Mouse (Mus musculus) kidney, embryonic 14.5 days (tissue): Measurements from ENCODE around the gene Pih1d1. TPM values are rescaled to one million over a fixed set of nuclear protein-coding genes. Genes with fewer than 3 reads are reported as not detected.
A peak's percentile ranks its signal among the peaks of the same experiment; 100 is the strongest.

Experiments used
- ATAC-seq: fragments of 200-750 bp; cut with Nextera tagmentation; 2 replicates; pipeline ENCODE4 v1.8.0; 2017; ENCODE audit warnings: moderate number of reproducible peaks, mild to moderate bottlenecking, moderate TSS enrichment, moderate library complexity; ENCODE audit not compliant: low FRiP score, low TSS enrichment
- H3K27ac ChIP-seq: fragments of 300-500 bp; sonication (generic); 2 replicates; pipeline ENCODE4 v1.5.1; 2014; ENCODE audit warnings: low read depth, mild to moderate bottlenecking, low read length, moderate library complexity, mixed read lengths
- H3K27me3 ChIP-seq: fragments of 300-500 bp; sonication (generic); 2 replicates; pipeline ENCODE4 v1.6.1; 2014; ENCODE audit warnings: mild to moderate bottlenecking, low read length; ENCODE audit not compliant: control insufficient read depth, insufficient read depth
- H3K36me3 ChIP-seq: fragments of 300-500 bp; sonication (generic); 2 replicates; pipeline ENCODE4 v1.6.1; 2014; ENCODE audit warnings: low read length, mixed read lengths; ENCODE audit not compliant: control insufficient read depth, insufficient read depth
- H3K4me1 ChIP-seq: fragments of 300-500 bp; sonication (generic); 2 replicates; pipeline ENCODE4 v1.6.1; 2014; ENCODE audit warnings: low read length, mixed read lengths; ENCODE audit not compliant: control insufficient read depth, insufficient read depth
- H3K4me2 ChIP-seq: fragments of 300-500 bp; sonication (generic); replicated peaks from 2 replicates; pipeline ENCODE4 v1.6.1; 2014; ENCODE audit warnings: low read depth, mild to moderate bottlenecking, low read length
- H3K4me3 ChIP-seq: fragments of 300-500 bp; sonication (generic); 2 replicates; pipeline ENCODE4 v1.5.1; 2014; ENCODE audit warnings: mild to moderate bottlenecking, low read length
- H3K9ac ChIP-seq: fragments of 300-500 bp; sonication (generic); 2 replicates; pipeline ENCODE4 v1.6.1; 2014; ENCODE audit warnings: low read depth, mild to moderate bottlenecking, low read length, moderate library complexity
- H3K9me3 ChIP-seq: fragments of 300-500 bp; sonication (generic); 2 replicates; pipeline ENCODE4 v1.6.1; 2016; ENCODE audit warnings: low read length; ENCODE audit not compliant: control insufficient read depth
- WGBS: fragments of 180-500 bp; shearing (Covaris S2); extraction: QIAGEN DNeasy Blood & Tissue Kit; methylation state at CpG from one replicate; pipeline ENCODE4 v1.1.7; 2014; 5-methylcytosine and 5-hydroxymethylcytosine counted together
- polyA plus RNA-seq: library from polyadenylated mRNA; unstranded; fragments of >200 nt; fragmentation: Nextera tagmentation; extraction: Ambion mirVana; gene quantifications from 2 replicates; pipeline ENCODE4 v1.2.1, GENCODE M21; 2014

Pih1d1 gene
- polyA plus RNA-seq, 1 experiment from 2014 or later, result 110 TPM

DNA sequence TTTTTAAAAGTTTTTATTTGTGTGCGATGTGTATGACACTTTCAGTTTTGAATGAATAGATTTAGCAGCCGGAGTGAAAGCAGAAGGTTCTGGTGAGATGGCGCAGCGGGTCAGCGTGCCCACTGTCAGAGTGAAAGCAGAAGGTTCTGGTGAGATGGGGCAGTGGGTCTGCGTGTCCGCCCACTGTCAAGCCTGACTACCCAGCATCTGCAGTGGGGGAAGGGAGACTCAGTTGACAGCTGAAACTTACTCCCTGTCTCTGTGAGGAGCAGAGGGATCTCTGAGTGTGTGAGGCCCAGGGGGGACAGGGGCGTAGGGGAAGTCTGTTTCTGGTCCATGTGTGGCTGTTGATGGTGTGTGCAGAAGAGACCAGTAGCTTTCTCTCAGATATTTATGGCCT is 36.5 kb upstream of the Pih1d1 start:
- Histone ChIP-seq H3K9me3 (no peaks in the 10 kb centered on the region), H3K27ac (peak overlapping the region; percentile 37; the same call in 1 of the 2 replicates), H3K36me3 (peaks cover 35% of the 10 kb centered on the region), H3K9ac (no peak overlapping the region), H3K4me1 (peaks cover 7% of the 10 kb centered on the region; the same call in 1 of the 2 replicates), H3K4me2 (no peak overlapping the region), H3K4me3 (no peak overlapping the region), H3K27me3 (no peaks in the 10 kb centered on the region)
- 0 out of 2 replicates have a peak, but pooled peaks have one; percentile 11 for ATAC-seq
- 62% methylated on average over 8 of the region's 8 CpGs for WGBS

GRCm38 (mm10) chr7:45118336-45118735 is 35.8 kb upstream of the Pih1d1 start:
- 81% methylated on average over 6 of the region's 6 CpGs for WGBS
- no peak overlapping the region for H3K9ac ChIP-seq
- H3K4me3 ChIP-seq, result no peak overlapping the region
- no peak for ATAC-seq
- H3K27ac ChIP-seq, result peak overlapping the region; percentile 37; the same call in 1 of the 2 replicates
- H3K4me1 ChIP-seq, result peaks cover 15% of the 10 kb centered on the region
- no peak overlapping the region for H3K4me2 ChIP-seq
- H3K9me3 ChIP-seq, result no peaks in the 10 kb centered on the region
- no peaks in the 10 kb centered on the region for H3K27me3 ChIP-seq
- H3K36me3 ChIP-seq, result peaks cover 42% of the 10 kb centered on the region

DNA sequence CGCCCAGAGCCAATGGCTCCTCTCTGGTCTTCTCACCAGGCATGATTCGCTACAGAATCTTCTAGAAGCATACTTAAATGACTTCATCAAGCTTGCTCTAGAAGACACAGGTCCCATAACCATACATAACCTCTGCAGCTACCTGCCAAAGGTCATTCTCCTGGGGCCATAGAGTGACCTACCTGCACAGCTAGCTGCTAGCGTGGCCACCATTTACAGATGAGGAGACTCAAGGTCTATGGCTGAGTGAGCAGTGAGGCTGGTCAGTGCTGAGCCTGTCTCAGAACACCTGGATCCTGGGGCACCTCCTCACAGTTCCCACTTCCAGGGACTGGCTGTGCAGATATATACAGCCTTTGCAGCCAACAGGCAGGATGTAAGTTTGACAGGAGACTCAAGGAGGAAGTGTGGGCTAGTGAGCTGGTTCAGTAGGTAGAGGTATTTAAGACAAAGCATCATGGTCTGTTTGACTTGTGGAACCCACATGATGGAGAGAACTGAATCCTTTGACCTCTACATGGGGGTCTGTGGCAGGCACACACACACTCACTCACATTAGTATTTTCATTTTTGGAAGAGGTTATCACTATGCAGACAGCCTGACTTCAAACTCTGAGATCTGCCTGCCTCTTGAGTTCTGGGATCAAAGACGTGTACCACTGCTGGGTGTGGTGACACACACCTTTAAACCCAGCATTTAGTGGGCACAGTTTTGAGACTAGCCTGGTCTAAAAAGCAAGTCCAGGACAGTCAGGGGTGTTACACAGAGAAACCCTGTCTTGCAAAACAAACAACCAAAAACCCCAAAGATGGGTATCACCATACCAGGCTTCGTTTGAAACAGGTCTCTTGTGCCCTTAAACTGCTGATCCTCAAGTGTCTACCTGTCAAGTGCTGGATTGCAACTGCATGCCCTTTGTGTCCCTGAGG is 34.1 kb upstream of the Pih1d1 start:
- H3K4me1 ChIP-seq, result peaks cover 15% of the 10 kb centered on the region
- 86% methylated on average over 5 of the region's 5 CpGs for WGBS
- H3K27ac ChIP-seq, result no peak overlapping the region
- ATAC-seq, result no peak
- H3K36me3 ChIP-seq, result peaks cover 43% of the 10 kb centered on the region
- no peaks in the 10 kb centered on the region for H3K9me3 ChIP-seq
- no peaks in the 10 kb centered on the region for H3K27me3 ChIP-seq
- H3K4me2 ChIP-seq, result no peak overlapping the region
- no peak overlapping the region for H3K4me3 ChIP-seq
- no peak overlapping the region for H3K9ac ChIP-seq

GRCm38 (mm10) chr7:45121404-45121803 is 32.7 kb upstream of the Pih1d1 start:
- no peak overlapping the region; the same call in 1 of the 2 replicates for H3K27ac ChIP-seq

GRCm38 (mm10) chr7:45121966-45122365 is 32.1 kb upstream of the Pih1d1 start:
- no peaks in the 10 kb centered on the region for H3K9me3 ChIP-seq
- peaks cover 62% of the 10 kb centered on the region for H3K36me3 ChIP-seq
- H3K27me3 ChIP-seq, result no peaks in the 10 kb centered on the region
- H3K4me3 ChIP-seq, result no peak overlapping the region
- no peak overlapping the region; the same call in 1 of the 2 replicates for H3K27ac ChIP-seq
- no peak for ATAC-seq
- H3K4me1 ChIP-seq, result peaks cover 27% of the 10 kb centered on the region
- no peak overlapping the region for H3K4me2 ChIP-seq
- peak overlapping the region; percentile 99; the same call in 1 of the 2 replicates for H3K9ac ChIP-seq

More at GRCm38 (mm10) chr7:45121404-45121803, 32.7 kb upstream of the Pih1d1 start:
- no peak overlapping the region for H3K4me3 ChIP-seq
- no peak overlapping the region; the same call in 1 of the 2 replicates for H3K9ac ChIP-seq
- ATAC-seq, result no peak
- no peaks in the 10 kb centered on the region for H3K9me3 ChIP-seq
- WGBS, result 57% methylated on average over 8 of the region's 8 CpGs
- peaks cover 21% of the 10 kb centered on the region for H3K4me1 ChIP-seq
- no peak overlapping the region for H3K4me2 ChIP-seq
- H3K27me3 ChIP-seq, result no peaks in the 10 kb centered on the region
- peaks cover 57% of the 10 kb centered on the region for H3K36me3 ChIP-seq

- Histone ChIP-seq H3K9ac (peak overlapping the region; percentile 99), H3K36me3 (peaks cover 69% of the 10 kb centered on the region)
- 83% methylated on average over 15 of the region's 15 CpGs for WGBS
Observed at GRCm38 (mm10) chr7:45122561-45123185, 31.4 kb upstream of the Pih1d1 start.

DNA sequence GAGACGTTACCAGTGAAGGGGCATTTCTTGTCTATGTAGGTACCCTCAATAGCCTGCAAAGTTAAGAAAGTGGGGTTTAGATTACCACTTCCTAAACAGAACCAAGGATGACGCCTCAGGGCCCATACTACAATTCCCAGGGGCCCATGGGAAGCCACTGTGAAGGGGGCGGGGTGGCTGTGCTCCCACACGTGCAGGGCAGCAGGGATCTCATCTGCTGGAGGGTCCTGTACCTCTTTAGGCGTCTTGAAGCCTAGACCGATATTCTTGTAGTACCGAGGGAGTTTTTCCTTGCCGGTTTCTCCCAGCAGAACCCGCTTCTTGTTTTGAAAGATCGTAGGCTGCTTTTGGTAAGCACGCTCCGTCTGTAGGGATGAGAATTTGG is 30.9 kb upstream of the Pih1d1 start:
- Histone ChIP-seq H3K4me3 (peak overlapping the region; percentile 99), H3K27ac (peak overlapping the region; percentile 90), H3K9me3 (no peaks in the 10 kb centered on the region), H3K4me2 (peak overlapping the region; percentile 65), H3K27me3 (no peaks in the 10 kb centered on the region), H3K9ac (peak overlapping the region; percentile 99), H3K4me1 (peaks cover 30% of the 10 kb centered on the region), H3K36me3 (peaks cover 67% of the 10 kb centered on the region)
- no peak for ATAC-seq
- 21% methylated on average over 12 of the region's 12 CpGs for WGBS

More at GRCm38 (mm10) chr7:45122561-45123185, 31.4 kb upstream of the Pih1d1 start:
- no peak for ATAC-seq
- Histone ChIP-seq H3K4me2 (peak overlapping the region; percentile 65), H3K27ac (no peak overlapping the region), H3K9me3 (no peaks in the 10 kb centered on the region), H3K27me3 (no peaks in the 10 kb centered on the region), H3K4me3 (peak overlapping the region; percentile 99), H3K4me1 (peaks cover 30% of the 10 kb centered on the region)

GRCm38 (mm10) chr7:45124224-45125143 is 29.6 kb upstream of the Pih1d1 start, which contains the start of gene Rps11:
Gene Rps11 (minus strand): TSS chr7:45124439.
- peaks cover 65% of the 10 kb centered on the region for H3K36me3 ChIP-seq
- H3K4me3 ChIP-seq, result peak within 1 kb of the TSS; percentile 99
- H3K4me1 ChIP-seq, result peaks cover 32% of the 10 kb centered on the region
- peak within 1 kb of the TSS; percentile 65 for H3K4me2 ChIP-seq
- ATAC-seq, result peak; percentile 81
- WGBS, result under 1% methylated on average over 59 of the region's 59 CpGs
- peak within 1 kb of the TSS; percentile 99 for H3K9ac ChIP-seq
- no peaks in the 10 kb centered on the region for H3K9me3 ChIP-seq
- H3K27me3 ChIP-seq, result no peaks in the 10 kb centered on the region
- peak within 1 kb of the TSS; percentile 90 for H3K27ac ChIP-seq
